Mouse (Mus musculus) CH12F3 (cell line): ENCODE measurements at regions not wholly inside any gene's neighbourhood (a gene's known extent, or its start where the extent isn't known, plus 50 kb on each side); places are given as distances from the start of the nearest gene placed in this dataset.

Experiments used
- in situ Hi-C: fragments of 300-500 bp; cut with MboI; formaldehyde crosslinking; loops from 2 replicates; pipeline ENCODE4 v1.14.3; 2020; ENCODE audit warnings: low sequenced_read_pairs

DNA sequence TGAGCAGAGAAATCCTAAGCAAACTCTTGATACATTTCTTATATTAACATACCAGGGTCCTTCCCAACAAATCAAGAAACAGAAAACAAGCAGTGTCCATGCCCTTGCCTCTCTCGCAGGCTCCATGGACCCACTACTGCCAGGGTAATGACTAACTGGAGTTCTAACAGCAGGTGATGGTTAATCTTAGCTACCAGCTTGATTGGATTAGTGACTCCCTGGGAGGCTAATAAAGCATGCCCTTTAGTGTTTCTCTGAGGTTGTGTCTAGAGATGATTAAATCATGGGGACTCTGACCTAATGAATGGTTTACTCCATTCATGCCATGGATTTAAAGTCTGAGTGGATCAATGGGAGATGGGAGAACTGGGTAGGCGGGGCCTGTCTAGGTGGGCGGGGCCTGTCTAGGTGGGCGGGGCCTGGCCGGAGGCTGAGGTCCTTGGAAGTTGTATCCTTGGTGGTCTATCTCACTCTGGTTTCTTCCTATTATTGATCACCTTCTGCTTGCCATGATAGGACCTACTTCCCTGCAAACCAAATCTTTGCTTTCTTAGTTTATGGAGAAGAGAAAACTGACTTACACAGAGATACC lies 247.3 kb upstream of the Gadl1 start:
- in situ Hi-C loops, result no loop called here

DNA sequence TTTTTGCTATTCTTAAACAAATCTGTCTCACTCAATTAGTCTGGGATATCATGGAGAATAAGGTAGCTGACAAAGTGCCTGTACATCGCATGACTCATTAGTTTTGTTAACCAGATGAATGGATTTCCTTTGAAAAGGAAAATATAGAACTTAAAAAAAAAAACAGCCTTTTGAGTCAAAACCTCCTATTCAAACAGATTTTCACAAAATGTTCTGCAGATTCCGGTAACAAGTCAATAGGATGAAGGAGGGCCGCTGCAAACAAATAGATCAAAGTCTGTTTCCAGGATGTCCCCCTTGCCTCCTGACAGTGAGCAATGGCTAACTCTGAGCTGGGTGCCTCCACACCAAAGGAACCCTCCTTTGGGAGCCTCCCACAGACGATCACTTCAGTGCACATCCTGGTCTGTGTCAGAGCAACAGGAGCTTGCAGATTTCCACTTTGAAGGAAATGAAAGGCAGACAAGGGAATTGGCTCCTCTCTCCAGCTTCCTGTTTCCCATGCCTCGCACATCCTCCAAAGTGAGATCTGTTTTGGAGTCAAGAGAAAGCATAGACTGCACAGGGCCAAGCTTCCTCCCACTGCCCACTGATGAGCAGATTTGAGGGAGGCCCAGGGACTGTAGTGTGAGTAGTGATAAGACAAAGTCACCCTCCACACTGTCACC lies 243.8 kb upstream of the Gadl1 start:
- in situ Hi-C loops, result no loop called here

DNA sequence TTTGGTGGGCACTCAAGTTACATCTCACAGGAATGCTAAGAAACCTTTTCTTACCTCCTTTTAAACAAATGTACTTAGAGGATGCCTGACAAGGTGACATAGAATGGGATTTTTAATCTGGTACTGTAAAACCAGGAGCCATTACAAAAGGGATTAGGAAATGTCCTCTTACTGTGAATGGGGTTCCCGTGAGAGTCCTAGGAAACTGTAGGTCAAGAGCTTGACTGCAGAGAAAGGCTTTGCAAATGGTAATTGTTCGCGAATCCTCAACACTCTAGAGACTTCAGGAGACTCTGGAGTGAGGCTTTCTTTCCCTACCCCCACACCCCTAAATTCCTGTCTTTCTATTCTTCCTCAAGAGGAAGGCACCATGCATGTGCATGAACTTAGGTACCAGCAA lies 242.7 kb upstream of the Gadl1 start:
- in situ Hi-C loops, result no loop called here

DNA sequence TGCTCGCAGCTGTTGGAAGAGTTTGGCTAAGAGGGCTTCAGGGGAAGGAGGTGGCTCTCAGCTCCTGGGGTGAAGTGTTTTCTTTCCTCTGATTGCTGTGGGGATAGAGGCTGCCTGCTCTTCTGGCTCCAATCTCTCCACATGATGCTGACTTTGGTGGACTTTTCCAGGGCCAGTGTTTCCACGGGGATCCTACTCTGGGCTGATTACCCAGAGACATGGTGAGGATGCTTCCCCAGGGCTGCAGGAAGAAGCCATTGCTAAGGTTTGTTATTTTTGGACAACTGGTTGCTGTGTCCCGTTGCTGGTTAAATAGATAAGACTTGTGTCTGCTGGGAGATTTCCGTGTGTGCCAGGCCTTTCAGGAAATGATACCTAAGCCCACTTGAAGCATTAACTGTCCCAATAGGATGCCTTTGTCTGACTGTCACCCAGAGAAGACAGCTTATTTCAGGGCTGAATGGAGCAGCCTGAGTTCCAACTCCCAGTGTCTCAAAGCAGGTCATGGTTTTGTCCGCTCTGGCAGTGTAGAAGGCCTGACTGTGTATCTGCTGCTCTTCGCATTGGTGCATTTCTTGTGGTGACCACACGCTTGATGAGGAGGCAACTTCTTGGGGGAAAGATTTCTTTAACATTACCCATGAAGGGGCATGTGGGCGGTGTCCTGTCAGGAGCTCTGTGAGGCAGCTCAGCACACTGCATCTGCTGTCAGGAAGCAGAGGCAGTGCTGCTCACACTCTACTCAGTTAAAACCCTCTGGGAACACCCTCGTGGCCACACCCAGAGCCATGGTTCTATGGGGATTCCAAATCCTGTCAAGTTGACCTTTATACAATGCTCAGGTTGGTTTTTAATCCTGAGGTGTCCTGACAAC lies 228.3 kb upstream of the Gadl1 start:
- in situ Hi-C loops, result no loop called here

DNA sequence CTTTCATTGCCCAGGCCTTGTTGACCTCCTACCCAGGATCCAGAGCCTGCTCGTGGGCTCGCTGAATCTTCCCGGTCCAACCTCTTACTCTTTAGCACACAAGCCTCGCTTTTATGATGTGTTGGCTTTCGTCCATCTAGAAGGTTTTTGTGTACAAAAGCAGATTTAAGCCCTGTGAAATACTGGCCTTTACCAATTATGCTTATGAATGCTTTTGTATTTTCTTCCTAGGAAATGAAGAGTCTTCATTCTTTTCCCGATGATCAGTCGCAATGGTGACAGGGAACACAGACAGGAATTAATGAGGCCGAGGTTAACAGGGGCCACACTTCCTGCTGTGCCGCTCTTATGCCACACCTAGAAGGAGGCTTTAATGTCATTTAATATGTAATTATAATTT lies 227.4 kb upstream of the Gadl1 start:
- in situ Hi-C loops, result no loop called here

DNA sequence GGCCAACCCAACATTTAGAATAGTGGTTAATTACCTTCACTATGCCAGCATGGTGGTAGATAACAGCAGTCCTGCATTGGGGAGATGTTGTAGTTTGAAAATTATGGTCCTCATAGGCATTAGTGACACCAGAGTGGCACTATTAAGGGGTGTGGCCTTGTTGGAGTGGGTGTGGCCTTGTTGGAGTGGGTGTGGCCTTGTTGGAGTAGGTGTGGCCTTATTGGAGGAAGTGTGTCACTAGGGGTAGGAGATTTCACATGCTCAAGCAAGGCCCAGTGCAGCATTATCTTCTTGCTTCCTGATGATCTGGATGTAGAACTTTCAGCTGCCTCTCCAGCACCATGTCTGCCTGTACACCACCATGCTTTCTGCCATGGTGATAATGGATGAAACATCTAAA lies 225.3 kb upstream of the Gadl1 start:
- in situ Hi-C loops, result no loop called here

DNA sequence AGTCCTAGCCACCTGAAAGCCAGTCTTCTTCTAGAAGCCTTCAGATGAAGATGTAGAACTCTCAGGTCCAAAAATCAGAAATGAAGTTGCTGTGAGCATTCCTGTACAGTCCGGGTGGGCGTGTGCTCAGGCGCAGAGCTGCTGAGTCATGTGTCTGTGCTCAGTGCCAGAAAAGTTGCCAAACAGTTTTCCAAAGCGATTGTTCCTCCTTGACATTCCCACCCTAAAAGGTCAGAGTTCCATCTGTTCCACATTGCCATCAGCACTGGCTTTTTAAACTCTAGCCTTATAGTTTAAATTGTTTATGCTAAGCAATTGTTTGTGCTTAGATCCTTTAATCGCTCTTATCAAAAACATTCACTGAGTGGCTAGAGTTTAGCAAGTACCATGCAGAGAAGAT lies 222.7 kb upstream of the Gadl1 start:
- in situ Hi-C loops, result no loop called here

DNA sequence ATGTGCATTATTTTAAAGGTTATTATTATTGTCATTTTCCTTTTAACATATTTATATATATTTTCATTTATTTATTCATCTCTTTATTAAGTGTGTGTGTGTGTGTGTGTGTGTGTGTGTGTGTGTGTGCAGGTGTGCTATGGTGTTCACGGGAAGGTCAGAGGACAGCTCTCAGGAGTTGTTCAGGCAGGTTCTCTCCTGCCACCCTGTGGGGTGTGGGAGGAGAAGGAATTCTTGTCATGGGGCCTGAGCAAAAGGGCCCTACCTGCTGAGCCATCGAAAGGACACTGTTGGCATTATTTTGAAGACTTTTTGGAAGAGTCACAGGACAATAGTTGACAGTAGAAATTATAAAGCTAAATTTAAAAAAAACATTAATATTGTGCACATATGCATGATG lies 216.4 kb upstream of the Gadl1 start:
- in situ Hi-C loops, result no loop called here

DNA sequence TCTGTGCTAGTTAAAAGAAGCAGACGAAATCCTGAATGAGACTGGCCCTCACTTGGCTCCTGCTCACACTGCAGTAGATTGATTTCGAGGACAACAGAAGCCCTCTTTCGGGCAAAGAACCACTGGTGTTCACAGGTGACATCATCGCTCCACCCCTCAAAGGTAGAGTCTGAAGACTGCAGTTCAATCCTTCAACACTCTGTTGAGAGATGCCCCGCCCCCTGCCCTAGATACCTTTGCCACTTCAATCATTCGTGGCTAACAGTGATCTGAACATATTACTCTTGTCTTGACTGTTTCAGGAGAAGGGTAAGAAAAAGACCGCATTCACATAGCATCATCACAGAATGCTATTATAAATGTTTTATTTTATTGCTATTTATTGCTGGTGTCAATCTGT lies 205.5 kb upstream of the Gadl1 start:
- in situ Hi-C loops, result loop anchor here (25.0 kb wide), 1 partner anchor 334 kb away; no protein-coding TSS in a partner anchor

DNA sequence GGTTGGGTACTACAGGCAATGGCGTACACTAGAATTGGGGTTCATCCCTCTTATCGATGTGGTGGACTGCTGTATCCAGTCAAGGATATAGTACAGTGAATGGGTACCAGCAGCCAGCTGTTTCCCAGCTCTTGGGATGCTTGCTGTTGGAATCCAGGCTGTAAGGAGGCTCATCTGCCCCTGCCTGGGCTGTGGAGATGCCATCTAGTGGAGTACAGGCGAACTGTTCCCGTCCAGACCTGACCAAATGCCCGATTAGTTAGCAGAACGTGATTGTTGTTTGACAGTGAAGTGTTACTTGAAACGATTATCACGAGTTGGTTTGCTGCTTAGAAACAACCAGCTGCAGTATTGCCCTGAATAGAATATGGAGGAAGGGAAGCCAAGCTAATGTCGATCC lies 205.0 kb upstream of the Gadl1 start:
- in situ Hi-C loops, result loop anchor here (25.0 kb wide), 1 partner anchor 333 kb away; no protein-coding TSS in a partner anchor

DNA sequence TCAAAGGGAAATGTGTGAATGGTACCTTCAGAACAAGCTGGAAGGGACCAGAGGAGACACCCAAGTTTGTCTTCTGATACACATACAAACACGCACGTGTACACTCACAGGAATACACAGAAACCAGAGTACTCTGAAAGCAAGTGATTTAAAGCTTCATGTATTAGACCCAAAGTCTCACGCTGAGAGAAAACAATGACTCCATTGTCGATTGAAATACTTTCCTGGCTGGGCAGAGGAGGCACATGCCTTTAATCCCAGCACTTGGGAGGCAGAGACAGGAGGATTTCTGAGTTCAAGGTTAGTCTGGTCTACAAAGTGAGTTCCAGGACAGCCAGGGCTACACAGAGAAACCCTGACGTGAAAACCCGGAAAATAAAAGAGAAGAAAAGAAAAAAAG lies 203.5 kb upstream of the Gadl1 start:
- in situ Hi-C loops, result loop anchor here (25.0 kb wide), 1 partner anchor 332 kb away; no protein-coding TSS in a partner anchor

DNA sequence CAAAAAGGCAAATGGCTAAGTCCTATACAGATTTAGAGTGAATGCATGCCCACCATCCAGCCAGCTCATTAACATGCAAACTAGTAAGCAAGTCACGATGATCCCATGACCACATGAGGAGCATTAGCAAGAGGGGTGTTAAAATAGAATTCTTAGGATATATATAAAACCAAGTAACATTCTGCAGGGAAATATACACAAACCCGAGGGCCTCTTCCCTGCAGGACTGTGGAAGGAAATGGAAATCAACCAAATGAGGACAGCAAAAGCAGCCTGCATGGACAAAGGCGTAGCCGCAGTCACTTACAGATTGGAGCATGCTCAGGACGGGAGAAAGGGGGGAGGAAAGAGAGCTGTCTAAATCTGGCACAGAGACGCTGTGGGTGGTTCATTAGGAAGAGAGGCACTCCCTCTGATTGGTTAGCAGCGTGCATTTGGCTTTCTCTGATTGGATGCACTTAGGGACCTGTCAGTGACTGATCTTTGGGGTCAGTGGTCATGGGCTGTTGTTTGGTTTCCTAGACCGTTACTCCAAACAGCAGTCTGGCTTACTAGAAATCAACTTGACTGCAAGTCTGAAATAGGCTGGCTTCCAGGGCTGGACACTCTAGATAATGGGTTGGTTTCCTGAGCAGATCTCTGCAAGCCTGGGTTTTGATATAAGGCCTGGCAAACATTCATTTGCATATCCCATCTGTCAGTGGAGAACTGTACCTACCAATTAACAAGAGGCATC lies 200.9 kb upstream of the Gadl1 start:
- in situ Hi-C loops, result loop anchor here (25.0 kb wide), 1 partner anchor 329 kb away; no protein-coding TSS in a partner anchor

DNA sequence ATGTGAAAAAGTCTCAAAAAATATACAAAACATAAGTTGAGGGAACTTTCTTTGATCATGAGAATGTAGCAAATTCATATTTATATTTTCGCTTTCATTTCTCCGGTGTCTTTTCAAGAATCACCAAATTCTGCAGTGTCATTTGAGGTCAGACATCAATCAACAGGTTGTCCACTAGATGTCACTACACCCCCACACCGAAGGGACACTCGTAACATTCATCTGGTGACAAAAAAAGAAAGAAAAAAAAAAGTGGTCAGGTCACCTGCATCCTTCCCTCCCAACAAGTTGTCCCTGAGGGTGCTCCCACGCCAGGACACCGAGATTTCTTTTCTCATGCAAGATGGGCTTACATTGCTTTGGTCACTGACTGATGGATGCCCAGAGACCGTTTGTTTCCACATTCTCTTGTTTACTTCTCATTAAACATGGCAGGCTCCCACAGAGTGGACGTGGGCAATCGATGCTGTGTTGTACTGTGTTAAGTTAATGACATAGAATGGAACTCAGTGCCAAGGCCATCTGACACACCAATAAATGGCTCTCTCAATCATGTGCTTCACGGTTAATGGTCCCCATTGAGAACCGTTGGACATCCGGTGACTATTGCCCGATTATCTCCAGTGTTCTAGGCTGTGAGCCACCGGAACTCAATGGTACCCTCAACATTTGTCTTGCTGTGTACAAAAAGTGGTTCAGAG lies 199.1 kb upstream of the Gadl1 start:
- in situ Hi-C loops, result loop anchor here (25.0 kb wide), 1 partner anchor 327 kb away; no protein-coding TSS in a partner anchor

DNA sequence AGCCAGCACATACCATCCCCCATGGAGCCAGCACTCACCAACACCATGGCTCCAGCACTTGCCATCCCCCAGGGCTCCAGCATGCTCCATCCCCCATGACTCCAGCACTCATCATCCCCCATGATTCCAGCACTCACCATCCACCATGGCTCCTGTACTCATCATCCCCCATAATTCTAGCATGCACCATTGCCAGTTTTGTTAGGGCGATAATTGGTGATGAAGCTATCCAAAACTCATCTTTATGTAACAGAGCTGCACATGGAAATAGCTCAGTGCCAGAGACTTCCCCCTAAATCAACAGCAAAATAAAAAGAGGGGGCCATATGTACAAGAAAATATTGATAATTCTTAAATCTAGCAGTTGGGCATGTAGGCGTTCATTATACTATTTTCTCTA lies 188.9 kb upstream of the Gadl1 start:
- in situ Hi-C loops, result loop anchor here (25.0 kb wide), 1 partner anchor 317 kb away; no protein-coding TSS in a partner anchor

DNA sequence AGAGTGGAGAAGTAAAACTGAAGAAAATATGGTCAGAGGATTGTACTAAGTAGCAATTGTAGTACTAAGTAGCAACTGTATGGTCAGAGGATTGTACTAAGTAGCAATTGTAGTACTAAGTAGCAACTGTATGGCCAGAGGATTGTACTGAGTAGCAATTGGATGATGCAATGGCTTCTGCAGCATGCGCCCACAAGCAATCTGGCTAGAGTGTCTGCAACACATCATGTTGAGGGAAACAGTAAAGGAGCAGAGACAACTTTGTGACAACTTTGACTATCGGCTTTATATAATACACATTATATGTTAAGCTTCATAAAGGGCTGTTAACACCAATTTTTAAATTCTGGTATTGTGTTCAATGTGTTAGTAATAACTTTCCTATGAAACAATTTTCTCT lies 188.4 kb upstream of the Gadl1 start:
- in situ Hi-C loops, result loop anchor here (25.0 kb wide), 1 partner anchor 316 kb away; no protein-coding TSS in a partner anchor

DNA sequence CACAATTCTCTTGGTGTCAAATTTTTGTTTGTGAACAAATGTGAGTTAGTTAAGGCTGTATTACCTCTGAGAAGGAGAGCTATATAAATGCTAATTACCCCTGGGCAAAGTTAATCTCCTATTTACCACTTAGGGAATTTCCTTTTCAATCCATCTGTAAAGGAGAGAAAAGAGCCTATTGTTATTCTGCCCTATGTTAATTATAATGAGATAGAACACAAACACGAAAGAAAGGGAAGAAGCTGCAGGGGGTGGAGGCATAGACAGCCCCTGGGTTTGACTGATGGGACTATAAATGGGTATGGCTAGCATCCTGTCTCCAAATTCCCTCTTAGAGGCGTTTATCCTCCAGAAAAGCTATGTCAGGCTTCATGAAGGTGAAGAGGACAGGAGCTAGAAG lies 185.2 kb upstream of the Gadl1 start:
- in situ Hi-C loops, result loop anchor here (25.0 kb wide), 1 partner anchor 313 kb away; no protein-coding TSS in a partner anchor

DNA sequence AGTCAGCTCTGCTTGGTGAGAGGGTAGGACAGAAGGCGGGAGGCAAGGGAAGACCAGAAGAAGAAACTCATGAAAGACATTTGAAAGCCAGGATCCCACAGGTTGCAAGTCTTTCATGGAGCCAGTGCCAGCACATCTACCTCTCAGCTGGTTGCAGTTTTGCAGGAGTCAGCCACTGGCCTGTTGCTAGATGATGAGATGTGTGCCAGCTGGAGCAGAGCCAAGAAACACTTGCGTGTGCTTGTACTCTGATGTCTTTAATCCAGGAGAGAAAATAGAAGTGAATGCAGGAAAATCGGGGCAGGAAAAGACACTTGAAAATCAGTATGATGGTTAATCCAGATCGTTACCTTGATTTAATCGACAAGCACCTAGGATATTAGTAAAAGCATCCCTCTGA lies 181.9 kb upstream of the Gadl1 start:
- in situ Hi-C loops, result no loop called here

DNA sequence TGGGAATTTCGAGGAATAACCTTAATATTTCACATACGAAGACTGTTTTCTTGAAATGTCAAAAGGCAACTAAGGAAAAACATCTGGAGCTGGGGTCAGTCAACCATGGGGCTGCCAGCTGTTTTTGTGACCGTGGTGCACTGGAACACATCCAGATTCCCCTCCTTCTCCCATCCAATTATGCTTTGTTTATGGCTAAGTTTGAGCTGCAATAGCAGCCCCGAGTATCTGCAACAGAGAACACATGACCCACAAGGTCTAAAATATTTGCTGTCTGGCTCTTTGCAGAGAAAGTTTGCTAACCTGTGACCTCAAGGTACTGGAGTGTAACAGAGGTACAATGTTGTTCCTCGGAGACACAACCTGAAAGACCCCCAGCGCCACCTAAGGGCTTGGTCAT lies 177.7 kb upstream of the Gadl1 start:
- in situ Hi-C loops, result no loop called here

DNA sequence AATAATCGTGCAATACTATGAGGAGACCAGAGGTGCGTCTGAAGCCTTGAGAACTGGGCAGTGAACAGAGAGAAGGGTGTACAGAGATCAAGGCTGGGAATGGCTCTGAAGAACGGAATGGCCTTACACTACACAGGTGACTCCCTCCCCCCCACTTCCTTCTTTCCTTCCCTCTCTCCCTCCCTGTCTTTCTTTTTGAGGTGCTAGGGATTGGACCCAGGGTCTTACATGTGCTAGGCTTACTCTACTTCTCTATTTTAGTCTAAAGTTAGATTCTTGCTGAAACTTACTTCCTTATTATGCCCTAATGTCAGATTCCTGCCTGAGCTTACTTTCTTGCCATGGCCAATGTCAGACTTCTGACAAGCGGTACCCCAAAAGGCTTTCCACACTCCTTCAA lies 176.2 kb upstream of the Gadl1 start:
- in situ Hi-C loops, result no loop called here

DNA sequence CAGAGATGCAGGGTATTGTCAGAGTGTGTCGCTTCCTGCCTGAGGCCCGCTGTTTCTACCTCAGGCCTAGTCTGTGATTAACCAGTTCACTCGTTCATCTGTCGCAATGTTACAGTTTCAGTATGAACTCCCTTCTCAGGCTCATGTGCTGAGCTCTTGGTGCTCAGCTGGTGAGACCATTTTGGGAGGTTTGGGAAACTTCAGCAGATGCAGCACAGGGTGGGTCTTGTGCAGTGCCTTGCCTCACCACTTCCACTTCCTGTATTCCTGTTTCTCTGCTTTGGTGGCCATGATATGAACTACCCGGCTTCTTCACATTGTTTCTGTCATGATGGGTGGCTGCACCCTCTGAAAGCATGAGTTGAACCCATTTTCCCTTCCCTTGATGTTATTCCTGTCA lies 169.3 kb upstream of the Gadl1 start:
- in situ Hi-C loops, result no loop called here
